Mouse (Mus musculus): Measurements from ENCODE around the gene Zfp831.

The Zfp831 gene

GRCm38 (mm10) chr2:174727114-174727823 is 83.9 kb downstream of the Zfp831 start:
- DNase-seq (ENCODE audit: low read depth, low spot score): no peak

- DNase-seq (ENCODE audit: low read depth, low spot score): no peak
Observed at GRCm38 (mm10) chr2:174731939-174732338, 88.6 kb downstream of the Zfp831 start.

GRCm38 (mm10) chr2:174735270-174735669 is 91.9 kb downstream of the Zfp831 start:
- no peak for DNase-seq (ENCODE audit: low read depth, low spot score)

DNA sequence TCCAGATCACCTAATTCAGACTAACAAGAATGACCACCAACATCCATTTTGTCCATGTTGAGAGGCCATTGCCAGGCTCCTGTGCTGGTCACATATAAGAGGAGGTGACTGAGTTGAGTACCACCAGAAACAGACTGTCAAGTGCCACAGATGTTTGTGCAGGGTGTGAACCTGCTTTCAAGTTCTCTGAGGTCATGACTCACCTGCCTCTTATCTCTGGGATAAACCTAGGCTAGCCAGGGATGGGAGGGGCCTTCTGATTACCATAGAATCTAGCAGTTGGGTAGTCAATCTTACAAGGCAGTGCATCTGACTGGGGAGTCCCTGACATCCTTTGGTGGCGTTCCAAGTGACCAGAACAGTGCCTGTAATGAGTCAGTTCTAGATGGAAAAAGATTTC is 103.8 kb downstream of the Zfp831 start:
- DNase-seq (ENCODE audit: low read depth, low spot score): no peak

- no peak for DNase-seq (ENCODE audit: low read depth, low spot score)
Observed at GRCm38 (mm10) chr2:174748381-174748780, 105.0 kb downstream of the Zfp831 start.

DNA sequence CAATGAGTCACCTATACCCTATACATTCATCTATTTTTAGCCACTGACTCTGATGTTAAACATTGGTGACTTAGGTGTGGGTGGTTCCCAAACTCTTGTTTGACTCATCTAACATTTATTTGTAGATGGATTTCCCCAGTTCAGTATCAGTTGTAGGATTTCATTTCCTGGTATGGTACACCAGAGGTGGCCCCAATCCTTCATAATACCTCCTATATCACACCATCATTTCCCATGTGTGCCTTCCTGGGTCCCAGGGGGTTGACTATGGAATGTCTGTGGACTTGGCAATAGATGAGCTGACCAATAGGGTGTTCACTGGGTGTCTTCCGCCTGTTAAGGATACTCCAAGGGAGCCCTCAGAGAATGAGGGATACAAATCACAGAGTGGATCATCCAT is 109.9 kb downstream of the Zfp831 start:
- no peak for DNase-seq (ENCODE audit: low read depth, low spot score)

DNA sequence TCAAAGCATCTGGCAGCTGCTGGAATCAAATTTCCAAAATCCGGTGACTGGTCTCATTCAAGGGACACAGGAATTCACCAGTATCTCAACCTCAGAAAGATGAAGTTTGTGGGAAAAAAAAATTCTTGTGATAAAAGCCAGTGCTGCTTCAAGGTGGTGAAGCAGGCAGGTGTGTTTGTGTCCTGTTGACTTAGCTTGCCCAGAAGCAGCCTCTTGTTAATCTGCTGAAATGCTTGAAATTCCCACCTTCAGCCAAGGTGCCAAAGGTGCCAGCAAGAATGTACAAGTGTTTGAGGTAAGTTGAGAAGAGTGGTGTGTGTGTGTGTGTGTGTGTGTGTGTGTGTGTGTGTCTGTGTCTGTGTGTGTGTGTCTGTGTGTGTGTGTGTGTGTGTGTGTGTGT is 110.9 kb downstream of the Zfp831 start:
- DNase-seq (ENCODE audit: low read depth, low spot score): no peak

DNA sequence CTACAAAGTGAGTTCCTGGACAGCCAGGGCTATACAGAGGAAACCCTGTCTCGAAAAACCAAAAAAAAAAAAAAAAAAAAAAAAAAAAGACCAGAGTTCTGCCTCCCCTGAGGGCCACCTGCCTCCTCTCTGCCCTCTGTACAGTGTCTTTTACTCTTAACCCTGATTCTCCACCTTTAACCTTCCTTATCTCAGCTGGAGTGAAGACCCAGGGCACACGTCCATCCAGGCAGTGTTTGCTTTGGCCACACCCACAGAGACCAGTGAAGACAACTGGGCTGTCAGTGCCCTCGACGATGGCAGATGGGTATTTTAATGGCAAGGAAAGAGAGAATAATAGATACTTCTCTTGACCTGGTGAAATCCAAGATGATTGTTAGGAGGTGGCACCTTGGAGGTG is 115.9 kb downstream of the Zfp831 start:
- DNase-seq (ENCODE audit: low read depth, low spot score): no peak
